Mouse (Mus musculus) hindbrain, embryonic 11.5 days (tissue): ENCODE results near the gene Tmeff2. TPM values are rescaled to one million over a fixed set of nuclear protein-coding genes. Genes with fewer than 3 reads are reported as not detected.

Source experiments
- ATAC-seq: fragments of 200-750 bp; cut with Nextera tagmentation; 2 replicates; pipeline ENCODE4 v1.8.0; 2017; ENCODE audit warnings: mild to moderate bottlenecking, moderate TSS enrichment, moderate library complexity; ENCODE audit not compliant: low FRiP score
- DNase-seq: peaks from one replicate; pipeline ENCODE4 v3.0.0-alpha.2; 2015; ENCODE audit warnings: low spot score
- H3K27ac ChIP-seq: fragments of 300-500 bp; sonication (generic); 2 replicates; pipeline ENCODE4 v1.5.1; 2014; ENCODE audit warnings: mild to moderate bottlenecking, low read depth, low read length
- H3K27me3 ChIP-seq: fragments of 300-500 bp; sonication (generic); 2 replicates; pipeline ENCODE4 v1.6.1; 2014; ENCODE audit warnings: mild to moderate bottlenecking, low read length, moderate library complexity, mixed read lengths; ENCODE audit not compliant: control insufficient read depth, insufficient read depth
- H3K36me3 ChIP-seq: fragments of 300-500 bp; sonication (generic); 2 replicates; pipeline ENCODE4 v1.6.1; 2014; ENCODE audit warnings: mild to moderate bottlenecking, low read length, moderate library complexity, mixed read lengths; ENCODE audit not compliant: control insufficient read depth, insufficient read depth
- H3K4me1 ChIP-seq: fragments of 300-500 bp; sonication (generic); replicated peaks from 2 replicates; pipeline ENCODE4 v1.6.1; 2014; ENCODE audit warnings: low read length, mixed read lengths; ENCODE audit not compliant: control insufficient read depth, insufficient read depth
- H3K4me2 ChIP-seq: fragments of 300-500 bp; sonication (generic); replicated peaks from 2 replicates; pipeline ENCODE4 v1.6.1; 2014; ENCODE audit warnings: mild to moderate bottlenecking, low read depth, low read length
- H3K4me3 ChIP-seq: fragments of 300-500 bp; sonication (generic); 2 replicates; pipeline ENCODE4 v1.5.1; 2014; ENCODE audit warnings: low read depth, low read length
- H3K9ac ChIP-seq: fragments of 300-500 bp; sonication (generic); 2 replicates; pipeline ENCODE4 v1.6.1; 2014; ENCODE audit warnings: low read depth, low read length
- H3K9me3 ChIP-seq: fragments of 300-500 bp; sonication (generic); 2 replicates; pipeline ENCODE4 v1.6.1; 2016; ENCODE audit warnings: low read length; ENCODE audit not compliant: control insufficient read depth
- WGBS: fragments of 180-500 bp; shearing (Covaris S2); extraction: QIAGEN DNeasy Blood & Tissue Kit; methylation state at CpG from one replicate; pipeline ENCODE4 v1.1.7; 2014; 5-methylcytosine and 5-hydroxymethylcytosine counted together
- polyA plus RNA-seq: library from polyadenylated mRNA; unstranded; fragments of >200 nt; fragmentation: Nextera tagmentation; extraction: Ambion mirVana; gene quantifications from 2 replicates; pipeline ENCODE4 v1.2.1, GENCODE M21; 2014

Gene Tmeff2
- polyA plus RNA-seq, 1 experiment from 2014 or later = 16.8 TPM

GRCm38 (mm10) chr1:50969685-50970084, 69.2 kb downstream of the Tmeff2 start:
- DNase-seq (no peak), ATAC-seq (no peak)
- H3K9ac ChIP-seq = no peak overlapping the region
- no peaks in the 10 kb centered on the region for H3K4me1 ChIP-seq
- no peaks in the 10 kb centered on the region for H3K9me3 ChIP-seq
- WGBS = 89% methylated on average over 2 of the region's 2 CpGs
- H3K4me3 ChIP-seq = no peak overlapping the region
- H3K27me3 ChIP-seq = no peaks in the 10 kb centered on the region
- H3K27ac ChIP-seq = no peak overlapping the region
- no peak overlapping the region for H3K4me2 ChIP-seq
- no peaks in the 10 kb centered on the region for H3K36me3 ChIP-seq

GRCm38 (mm10) chr1:50970853-50971252, 70.4 kb downstream of the Tmeff2 start:
- H3K36me3 ChIP-seq = no peaks in the 10 kb centered on the region

DNA sequence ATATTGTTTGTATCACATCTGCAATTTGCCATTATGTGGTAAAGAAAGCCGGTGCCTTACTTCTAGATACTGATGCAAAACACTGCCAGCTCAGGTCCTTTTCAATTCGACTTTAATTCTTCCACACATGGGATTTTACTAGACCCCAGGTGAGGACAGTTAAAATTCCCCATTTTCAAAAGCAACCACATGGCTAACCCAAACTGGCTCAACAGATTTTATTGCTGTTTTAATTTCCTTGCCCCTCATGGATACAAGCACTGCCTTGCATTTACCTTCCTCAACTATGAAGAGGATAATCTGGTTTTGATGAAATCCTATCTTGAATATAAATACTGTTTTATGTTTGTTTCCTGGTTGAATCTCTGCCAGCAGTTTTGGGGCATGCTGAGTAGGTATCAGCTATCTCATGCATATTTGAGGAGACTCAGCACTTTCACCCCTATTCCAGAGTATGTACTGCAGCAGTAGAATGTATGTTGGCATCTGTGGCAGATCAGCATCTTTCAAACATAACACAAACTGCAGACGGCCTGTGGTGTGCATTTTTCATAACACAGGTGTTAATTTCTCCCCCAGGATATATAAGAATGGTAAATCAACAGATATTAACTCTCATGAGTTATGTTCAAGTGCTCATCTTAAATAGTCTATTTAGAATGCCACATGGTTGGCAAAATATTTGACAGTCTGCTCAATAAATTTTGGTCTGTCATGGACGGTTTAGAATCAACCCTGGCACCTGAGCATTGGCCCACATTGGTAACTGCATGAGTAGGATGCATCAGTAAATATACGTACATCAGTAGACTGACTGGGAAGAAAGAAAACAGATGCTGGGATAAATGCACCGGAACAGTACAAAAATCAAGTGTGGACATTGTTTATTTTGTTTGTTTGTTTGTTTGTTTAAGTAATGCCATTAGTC, 72.3 kb downstream of the Tmeff2 start:
- H3K27ac ChIP-seq = no peak overlapping the region
- ATAC-seq (no peak), DNase-seq (no peak)
- no peaks in the 10 kb centered on the region for H3K36me3 ChIP-seq
- no peak overlapping the region for H3K9ac ChIP-seq
- H3K9me3 ChIP-seq = no peaks in the 10 kb centered on the region
- H3K4me3 ChIP-seq = no peak overlapping the region
- no peaks in the 10 kb centered on the region for H3K4me1 ChIP-seq
- no peak overlapping the region for H3K4me2 ChIP-seq
- H3K27me3 ChIP-seq = no peaks in the 10 kb centered on the region
- 86% methylated on average over 6 of the region's 6 CpGs for WGBS

More at GRCm38 (mm10) chr1:50970853-50971252, 70.4 kb downstream of the Tmeff2 start:
- H3K4me2 ChIP-seq = no peak overlapping the region
- no peaks in the 10 kb centered on the region for H3K27me3 ChIP-seq
- no peaks in the 10 kb centered on the region for H3K9me3 ChIP-seq
- H3K4me1 ChIP-seq = no peaks in the 10 kb centered on the region
- no peak overlapping the region for H3K27ac ChIP-seq
- ATAC-seq = no peak
- H3K9ac ChIP-seq = no peak overlapping the region
- DNase-seq = no peak
- WGBS = 83% methylated on average over 2 of the region's 2 CpGs
- no peak overlapping the region for H3K4me3 ChIP-seq

GRCm38 (mm10) chr1:50979358-50980081, 79.1 kb downstream of the Tmeff2 start:
- Histone ChIP-seq H3K9me3 (no peaks in the 10 kb centered on the region), H3K4me2 (no peak overlapping the region), H3K4me1 (no peaks in the 10 kb centered on the region), H3K36me3 (no peaks in the 10 kb centered on the region), H3K4me3 (no peak overlapping the region), H3K9ac (no peak overlapping the region), H3K27ac (no peak overlapping the region), H3K27me3 (no peaks in the 10 kb centered on the region)
- ATAC-seq (no peak), DNase-seq (no peak)
- 74% methylated on average over 4 of the region's 4 CpGs for WGBS

GRCm38 (mm10) chr1:50980591-50980990, 80.1 kb downstream of the Tmeff2 start:
- H3K4me1 ChIP-seq = no peaks in the 10 kb centered on the region
- no peaks in the 10 kb centered on the region for H3K9me3 ChIP-seq
- no peaks in the 10 kb centered on the region for H3K27me3 ChIP-seq
- no peak overlapping the region for H3K4me2 ChIP-seq
- H3K4me3 ChIP-seq = no peak overlapping the region
- 66% methylated on average over 4 of the region's 4 CpGs for WGBS
- no peak overlapping the region for H3K27ac ChIP-seq
- ATAC-seq = no peak
- DNase-seq = no peak
- H3K36me3 ChIP-seq = no peaks in the 10 kb centered on the region
- H3K9ac ChIP-seq = no peak overlapping the region

GRCm38 (mm10) chr1:50981151-50981828, 80.8 kb downstream of the Tmeff2 start:
- H3K4me2 ChIP-seq = no peak overlapping the region
- no peaks in the 10 kb centered on the region for H3K27me3 ChIP-seq
- no peak overlapping the region for H3K27ac ChIP-seq
- DNase-seq (no peak), ATAC-seq (no peak)
- H3K4me1 ChIP-seq = no peaks in the 10 kb centered on the region
- H3K36me3 ChIP-seq = no peaks in the 10 kb centered on the region
- H3K9me3 ChIP-seq = no peaks in the 10 kb centered on the region
- H3K9ac ChIP-seq = no peak overlapping the region
- H3K4me3 ChIP-seq = no peak overlapping the region
- 86% methylated on average over 7 of the region's 7 CpGs for WGBS

GRCm38 (mm10) chr1:50990661-50991060, 90.2 kb downstream of the Tmeff2 start:
- no peaks in the 10 kb centered on the region for H3K9me3 ChIP-seq

DNA sequence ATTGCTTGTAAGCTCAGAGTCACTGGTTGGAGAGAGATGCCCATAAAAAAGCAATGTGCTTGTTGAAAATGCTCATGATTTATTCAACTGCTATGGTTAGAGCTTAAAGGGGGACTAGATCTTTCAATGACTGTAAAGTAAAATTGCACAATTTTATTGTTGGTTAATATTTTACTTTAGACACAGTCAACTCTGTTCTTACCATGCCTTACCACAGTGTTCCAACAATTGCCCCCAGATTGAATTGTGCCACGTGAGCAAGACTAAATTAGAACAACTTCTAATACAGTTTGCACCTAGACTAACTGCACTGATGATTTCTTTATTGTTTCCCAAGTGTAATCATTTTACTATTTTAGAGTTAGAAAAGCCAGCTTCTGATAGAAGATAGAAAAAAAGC, 94.1 kb downstream of the Tmeff2 start:
- no peak for ATAC-seq
- Histone ChIP-seq H3K27me3 (no peaks in the 10 kb centered on the region), H3K4me2 (no peak overlapping the region), H3K9me3 (no peaks in the 10 kb centered on the region), H3K36me3 (no peaks in the 10 kb centered on the region), H3K9ac (no peak overlapping the region), H3K4me1 (no peaks in the 10 kb centered on the region), H3K27ac (no peak overlapping the region), H3K4me3 (no peak overlapping the region)
- DNase-seq = no peak
- 95% methylated on average over 1 of the region's 1 CpGs for WGBS

More at GRCm38 (mm10) chr1:50990661-50991060, 90.2 kb downstream of the Tmeff2 start:
- Histone ChIP-seq H3K4me2 (no peak overlapping the region), H3K27me3 (no peaks in the 10 kb centered on the region), H3K9ac (no peak overlapping the region), H3K27ac (no peak overlapping the region), H3K4me1 (no peaks in the 10 kb centered on the region), H3K4me3 (no peak overlapping the region), H3K36me3 (no peaks in the 10 kb centered on the region)
- WGBS = 51% methylated on average over 2 of the region's 2 CpGs
- ATAC-seq (no peak), DNase-seq (no peak)
